Mouse (Mus musculus) forelimb bud, embryonic 11.5 days (tissue): ENCODE data around the gene Gm49510.
A peak's percentile ranks its signal among the peaks of the same experiment; 100 is the strongest.

ENCODE experiments used
- DNase-seq: peaks from one replicate; pipeline ENCODE4 v3.0.0-alpha.2; 2012; ENCODE audit warnings: low read depth, low spot score

Gene Gm49510

GRCm38 (mm10) chr15:78915660-78916017 lies 16.2 kb downstream of the Gm49510 start:
- DNase-seq, result peak; percentile 77

- DNase-seq, result no peak
Measured at GRCm38 (mm10) chr15:78916052-78916826, 16.8 kb downstream of the Gm49510 start.

- DNase-seq, result no peak
Measured at GRCm38 (mm10) chr15:78918126-78918525, 18.7 kb downstream of the Gm49510 start.

DNA sequence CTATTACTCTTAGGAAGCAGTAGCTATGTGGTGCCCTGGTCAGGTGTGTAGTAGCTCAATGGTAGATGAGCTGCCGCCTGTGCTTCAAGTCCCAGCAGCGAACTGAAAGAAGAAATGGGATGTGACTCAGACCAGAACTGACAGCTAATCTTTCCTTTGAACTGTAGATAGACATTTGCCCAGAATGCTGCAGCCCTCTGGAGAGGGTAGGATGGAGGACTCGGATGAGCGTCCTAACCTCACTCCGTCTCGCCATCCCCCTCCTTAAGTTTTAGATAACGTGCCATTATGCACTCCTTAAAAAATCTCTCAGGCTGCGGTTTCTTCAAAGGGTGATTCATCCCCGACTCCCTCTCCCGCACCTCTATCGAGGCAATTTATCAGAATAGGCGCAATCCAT lies 20.4 kb downstream of the Gm49510 start:
- no peak for DNase-seq

- no peak for DNase-seq
Measured at GRCm38 (mm10) chr15:78922700-78923099, 23.2 kb downstream of the Gm49510 start.

DNA sequence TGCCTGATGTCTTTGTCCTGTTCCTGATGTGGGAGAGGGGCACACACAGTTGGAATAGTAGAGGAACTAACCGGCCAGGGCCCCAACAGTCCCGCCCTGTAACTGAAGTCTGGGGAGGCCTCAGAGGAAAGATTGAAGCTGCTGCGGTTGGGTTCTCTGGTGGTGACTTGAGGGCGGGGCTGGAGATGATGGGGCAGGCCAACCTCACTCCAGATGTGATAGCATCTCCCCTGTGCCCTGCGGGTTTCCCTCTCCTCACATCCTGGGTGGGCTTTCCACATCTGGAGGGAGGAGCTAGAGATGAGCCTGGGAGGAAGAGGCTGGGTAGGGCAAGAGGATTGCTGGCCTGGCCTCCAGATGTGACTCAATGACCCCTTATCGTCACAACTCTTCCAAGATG lies 24.1 kb downstream of the Gm49510 start:
- no peak for DNase-seq

DNA sequence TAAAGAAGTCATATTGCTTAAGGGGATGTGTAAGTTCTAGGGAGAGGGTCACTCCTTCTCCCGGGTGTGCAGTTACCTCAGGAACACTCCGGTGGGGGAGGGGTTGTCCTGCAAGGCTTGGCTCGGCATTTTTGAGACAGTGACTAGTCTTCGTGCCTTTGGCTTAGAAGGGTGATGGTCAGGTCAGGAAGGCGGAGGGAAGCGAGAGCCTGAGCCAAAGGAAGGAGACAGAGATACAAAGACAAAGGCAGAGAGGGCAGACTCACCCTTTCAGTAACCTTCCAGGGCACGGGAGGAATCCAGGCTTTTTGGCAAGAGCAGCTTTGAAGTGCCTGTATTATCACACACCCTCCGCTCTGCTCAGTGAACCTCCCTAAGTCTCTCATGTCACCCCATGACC lies 25.7 kb downstream of the Gm49510 start:
- no peak for DNase-seq

GRCm38 (mm10) chr15:78926021-78926919 lies 26.8 kb downstream of the Gm49510 start, which contains the start of gene Lgals1:
Gene Lgals1 (plus strand): TSS chr15:78926725.
- peak; percentile 90 for DNase-seq

- DNase-seq, result no peak
Measured at GRCm38 (mm10) chr15:78927021-78927787, 27.7 kb downstream of the Gm49510 start.

DNA sequence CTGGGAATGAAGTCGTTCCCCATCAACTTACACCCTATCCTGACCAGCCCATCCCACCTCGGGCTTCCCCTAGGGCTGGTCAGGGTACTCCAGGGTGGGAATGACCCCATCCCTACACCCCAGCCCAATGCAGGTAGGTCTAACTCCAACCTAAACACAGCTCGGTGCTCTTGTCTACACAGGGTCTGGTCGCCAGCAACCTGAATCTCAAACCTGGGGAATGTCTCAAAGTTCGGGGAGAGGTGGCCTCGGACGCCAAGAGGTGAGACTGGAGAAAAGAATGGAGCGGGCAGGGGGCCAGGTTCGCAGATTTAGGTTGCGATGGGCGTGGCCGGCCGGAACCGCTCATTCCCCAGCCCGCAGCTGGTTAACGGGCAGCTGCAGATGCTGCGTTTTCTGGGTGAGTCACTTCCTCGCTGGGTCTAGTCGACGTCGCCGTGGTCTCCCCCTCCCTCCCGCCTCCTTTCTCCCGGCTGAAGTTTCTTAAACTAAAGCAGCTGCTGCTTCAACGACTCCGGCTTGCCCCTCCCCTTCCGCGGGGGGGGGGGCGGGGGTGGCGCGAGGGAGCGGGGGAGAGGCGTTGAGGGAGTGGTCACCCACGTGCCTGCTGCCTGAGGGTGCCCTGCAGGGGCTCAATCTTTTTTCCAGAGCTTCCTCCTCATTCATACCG lies 28.5 kb downstream of the Gm49510 start:
- DNase-seq, result peak; percentile 93

- DNase-seq, result no peak
Measured at GRCm38 (mm10) chr15:78928539-78928938, 29.1 kb downstream of the Gm49510 start.

DNA sequence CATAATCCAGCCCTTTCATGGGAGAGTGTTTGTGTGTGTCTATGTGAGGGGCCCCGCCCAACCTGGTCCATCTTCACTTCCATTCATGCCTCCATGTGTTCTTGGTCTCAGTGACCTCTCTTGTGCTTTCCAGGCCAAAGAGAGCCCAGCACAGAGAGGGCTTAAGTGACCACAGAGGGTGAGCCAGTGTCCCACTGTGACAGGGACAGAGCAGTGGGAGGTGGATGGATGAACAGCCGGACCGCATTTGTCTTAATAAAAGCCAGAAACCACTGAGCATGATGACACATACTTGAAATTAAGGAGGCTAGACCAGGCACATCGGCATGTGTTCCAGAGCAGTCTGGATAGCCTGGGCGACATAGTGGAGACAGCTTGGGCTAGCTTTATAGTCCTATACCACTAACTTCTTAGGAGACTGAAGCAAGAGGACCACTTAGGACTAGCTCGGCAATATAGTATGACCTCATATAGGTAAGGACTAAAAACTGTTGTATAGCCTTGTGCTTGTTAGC lies 30.8 kb downstream of the Gm49510 start:
- DNase-seq, result no peak

DNA sequence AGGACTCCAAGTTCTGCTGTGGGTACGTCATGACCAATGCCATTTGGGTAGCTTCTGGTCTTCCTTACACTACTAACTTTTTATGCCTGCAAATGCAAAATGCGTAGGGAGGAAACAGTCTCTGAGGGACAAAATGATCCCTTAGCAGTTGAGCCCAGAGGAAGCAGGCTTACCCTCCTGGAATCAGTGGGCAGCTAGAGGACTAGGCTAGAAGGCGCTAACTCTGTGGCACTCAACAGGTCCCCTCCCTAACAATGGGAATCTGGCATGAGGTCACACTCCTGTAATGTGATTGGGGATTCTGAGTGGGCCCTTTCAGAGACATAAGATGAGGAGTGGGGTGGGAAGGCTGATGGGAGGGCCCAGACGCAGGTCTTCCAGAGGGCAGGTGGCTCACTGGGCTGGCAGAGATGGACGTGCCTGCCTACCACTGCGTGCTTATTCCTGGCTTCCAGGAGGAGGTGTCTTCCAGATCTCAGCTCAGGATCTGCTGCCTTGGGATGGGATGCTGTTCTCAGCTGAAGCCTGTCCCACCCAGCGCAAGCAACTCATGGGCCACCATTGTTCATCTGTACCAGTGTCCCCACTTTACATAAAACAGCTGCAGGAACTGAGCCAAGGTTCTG lies 31.4 kb downstream of the Gm49510 start:
- DNase-seq, result no peak

- no peak for DNase-seq
Measured at GRCm38 (mm10) chr15:78931577-78931976, 32.1 kb downstream of the Gm49510 start.

- peak; percentile 93 for DNase-seq
Measured at GRCm38 (mm10) chr15:78934784-78935320, 35.4 kb downstream of the Gm49510 start, which contains the start of gene Nol12. Gene Nol12 (plus strand): TSS chr15:78934933.

- no peak for DNase-seq
Measured at GRCm38 (mm10) chr15:78936403-78936802, 36.9 kb downstream of the Gm49510 start.

DNA sequence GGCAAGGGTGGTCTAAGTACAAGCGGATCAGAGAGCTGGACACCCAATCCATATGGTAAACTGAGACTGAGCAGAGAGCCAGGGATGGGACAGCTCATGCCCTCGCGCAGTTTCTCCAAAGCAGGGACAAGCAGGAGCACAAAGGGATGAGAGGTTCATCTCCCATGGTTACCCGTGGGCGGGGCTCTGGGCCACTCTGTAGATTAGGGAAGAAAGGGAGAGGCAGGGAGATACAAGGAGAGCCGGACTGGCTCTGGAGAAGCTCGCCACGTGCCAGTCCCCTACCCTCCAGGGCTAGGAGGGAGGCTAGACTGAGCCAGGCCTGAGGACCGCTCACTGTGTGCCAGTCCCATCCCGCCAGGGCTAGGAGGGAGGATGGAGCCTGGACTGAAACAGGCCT lies 37.8 kb downstream of the Gm49510 start:
- DNase-seq, result no peak

DNA sequence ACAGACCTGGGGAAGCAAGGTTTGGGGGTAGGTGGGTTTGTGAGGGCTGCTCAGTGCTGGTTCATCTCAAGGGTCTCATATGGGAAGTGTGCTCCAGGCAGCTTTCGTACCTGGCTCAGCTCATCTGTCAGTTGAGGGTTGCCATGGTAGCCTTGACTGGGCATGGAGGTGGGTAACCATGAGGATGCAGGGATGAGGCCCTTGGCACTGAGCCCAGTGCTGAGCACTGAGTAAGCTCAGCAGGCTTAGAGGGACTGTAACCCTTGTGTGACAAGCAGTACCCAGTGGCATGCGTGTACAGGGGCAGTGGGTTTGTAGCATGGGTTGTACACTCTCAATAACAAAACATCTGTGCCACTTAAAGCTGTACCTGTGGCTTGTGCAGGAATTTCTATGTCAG lies 38.5 kb downstream of the Gm49510 start:
- no peak for DNase-seq

DNA sequence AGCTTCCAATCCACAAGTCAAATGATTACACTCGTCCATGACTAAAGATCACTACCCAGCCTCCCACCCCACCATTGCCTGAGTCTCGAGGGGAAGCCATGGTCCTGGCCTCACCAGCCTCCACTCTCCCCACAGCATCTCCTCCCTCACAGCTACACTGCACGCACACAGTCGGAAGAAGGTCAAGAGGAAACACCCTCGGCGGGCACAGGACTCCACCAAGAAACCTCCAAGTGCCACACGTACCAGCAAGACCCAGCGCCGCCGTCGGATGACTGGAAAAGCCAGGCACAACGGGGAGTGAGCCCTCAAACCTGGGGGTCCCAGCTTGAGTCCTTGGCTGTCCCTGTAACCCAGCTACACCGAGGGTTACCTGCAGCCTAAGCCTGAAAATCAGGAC lies 40.9 kb downstream of the Gm49510 start:
- no peak for DNase-seq

DNA sequence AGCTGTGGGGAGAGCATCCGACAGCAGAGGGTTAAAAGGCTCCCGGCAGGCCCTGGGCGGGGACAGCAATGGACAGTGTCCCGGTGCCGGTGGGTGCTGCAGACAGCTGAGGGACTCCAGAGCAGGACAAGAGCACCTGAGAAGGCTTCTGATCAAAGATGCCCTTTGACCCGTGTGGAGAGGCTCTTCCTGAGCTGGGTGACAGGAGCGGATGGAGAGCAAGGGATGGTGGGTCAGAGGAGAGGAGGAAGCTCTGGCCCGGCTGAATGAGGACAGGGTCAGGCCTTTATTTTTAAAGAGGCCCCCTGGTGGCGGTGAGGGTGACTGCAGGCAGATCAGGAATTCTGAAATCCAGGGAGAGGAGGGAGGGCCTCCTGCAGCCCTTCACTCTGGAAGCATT lies 43.2 kb downstream of the Gm49510 start:
- peak; percentile 80 for DNase-seq
